Mouse (Mus musculus) hindbrain, embryonic 11.5 days (tissue): ENCODE measurements around the gene Gdf1. TPM values are rescaled to one million over a fixed set of nuclear protein-coding genes. Genes with fewer than 3 reads are reported as not detected.

Experiments used
- ATAC-seq: fragments of 200-750 bp; cut with Nextera tagmentation; 2 replicates; pipeline ENCODE4 v1.8.0; 2017; ENCODE audit warnings: mild to moderate bottlenecking, moderate TSS enrichment, moderate library complexity; ENCODE audit not compliant: low FRiP score
- DNase-seq: peaks from one replicate; pipeline ENCODE4 v3.0.0-alpha.2; 2015; ENCODE audit warnings: low spot score
- H3K27ac ChIP-seq: fragments of 300-500 bp; sonication (generic); 2 replicates; pipeline ENCODE4 v1.5.1; 2014; ENCODE audit warnings: mild to moderate bottlenecking, low read depth, low read length
- H3K27me3 ChIP-seq: fragments of 300-500 bp; sonication (generic); 2 replicates; pipeline ENCODE4 v1.6.1; 2014; ENCODE audit warnings: mild to moderate bottlenecking, low read length, moderate library complexity, mixed read lengths; ENCODE audit not compliant: control insufficient read depth, insufficient read depth
- H3K36me3 ChIP-seq: fragments of 300-500 bp; sonication (generic); 2 replicates; pipeline ENCODE4 v1.6.1; 2014; ENCODE audit warnings: mild to moderate bottlenecking, low read length, moderate library complexity, mixed read lengths; ENCODE audit not compliant: control insufficient read depth, insufficient read depth
- H3K4me1 ChIP-seq: fragments of 300-500 bp; sonication (generic); replicated peaks from 2 replicates; pipeline ENCODE4 v1.6.1; 2014; ENCODE audit warnings: low read length, mixed read lengths; ENCODE audit not compliant: control insufficient read depth, insufficient read depth
- H3K4me2 ChIP-seq: fragments of 300-500 bp; sonication (generic); replicated peaks from 2 replicates; pipeline ENCODE4 v1.6.1; 2014; ENCODE audit warnings: mild to moderate bottlenecking, low read depth, low read length
- H3K4me3 ChIP-seq: fragments of 300-500 bp; sonication (generic); 2 replicates; pipeline ENCODE4 v1.5.1; 2014; ENCODE audit warnings: low read depth, low read length
- H3K9ac ChIP-seq: fragments of 300-500 bp; sonication (generic); 2 replicates; pipeline ENCODE4 v1.6.1; 2014; ENCODE audit warnings: low read depth, low read length
- H3K9me3 ChIP-seq: fragments of 300-500 bp; sonication (generic); 2 replicates; pipeline ENCODE4 v1.6.1; 2016; ENCODE audit warnings: low read length; ENCODE audit not compliant: control insufficient read depth
- WGBS: fragments of 180-500 bp; shearing (Covaris S2); extraction: QIAGEN DNeasy Blood & Tissue Kit; methylation state at CpG from one replicate; pipeline ENCODE4 v1.1.7; 2014; 5-methylcytosine and 5-hydroxymethylcytosine counted together
- polyA plus RNA-seq: library from polyadenylated mRNA; unstranded; fragments of >200 nt; fragmentation: Nextera tagmentation; extraction: Ambion mirVana; gene quantifications from 2 replicates; pipeline ENCODE4 v1.2.1, GENCODE M21; 2014

Gdf1 gene
- polyA plus RNA-seq, 1 experiment from 2014 or later = 1.3 TPM

- H3K27me3 ChIP-seq = no peaks in the 10 kb centered on the region
- no peaks in the 10 kb centered on the region for H3K4me1 ChIP-seq
- no peak for ATAC-seq
- peaks cover 26% of the 10 kb centered on the region for H3K36me3 ChIP-seq
- no peaks in the 10 kb centered on the region for H3K9me3 ChIP-seq
- no peak overlapping the region for H3K9ac ChIP-seq
- 91% methylated on average over 7 of the region's 7 CpGs for WGBS
- no peak overlapping the region for H3K27ac ChIP-seq
- no peak overlapping the region for H3K4me3 ChIP-seq
- DNase-seq = no peak
- no peak overlapping the region for H3K4me2 ChIP-seq
Observed at GRCm38 (mm10) chr8:70340659-70341058, 11.0 kb downstream of the Gdf1 start.

GRCm38 (mm10) chr8:70342007-70342406, 12.4 kb downstream of the Gdf1 start:
- H3K36me3 ChIP-seq = peaks cover 22% of the 10 kb centered on the region
- no peaks in the 10 kb centered on the region for H3K9me3 ChIP-seq
- H3K4me1 ChIP-seq = no peaks in the 10 kb centered on the region
- ATAC-seq (no peak), DNase-seq (no peak)
- H3K27me3 ChIP-seq = no peaks in the 10 kb centered on the region
- no peak overlapping the region for H3K27ac ChIP-seq
- WGBS = 93% methylated on average over 14 of the region's 14 CpGs
- no peak overlapping the region for H3K4me3 ChIP-seq
- H3K4me2 ChIP-seq = no peak overlapping the region
- H3K9ac ChIP-seq = no peak overlapping the region

GRCm38 (mm10) chr8:70343076-70343475, 13.5 kb downstream of the Gdf1 start:
- DNase-seq = no peak
- no peak for ATAC-seq
- no peak overlapping the region for H3K4me3 ChIP-seq
- H3K9me3 ChIP-seq = no peaks in the 10 kb centered on the region
- H3K27ac ChIP-seq = no peak overlapping the region
- H3K4me1 ChIP-seq = no peaks in the 10 kb centered on the region
- no peaks in the 10 kb centered on the region for H3K27me3 ChIP-seq
- H3K9ac ChIP-seq = no peak overlapping the region
- peaks cover 20% of the 10 kb centered on the region for H3K36me3 ChIP-seq
- 78% methylated on average over 7 of the region's 7 CpGs for WGBS
- H3K4me2 ChIP-seq = no peak overlapping the region

- H3K27me3 ChIP-seq = no peaks in the 10 kb centered on the region
- H3K9me3 ChIP-seq = no peaks in the 10 kb centered on the region
- DNase-seq (peak; percentile 63), ATAC-seq (no peak)
- WGBS = 65% methylated on average over 6 of the region's 6 CpGs
- H3K4me1 ChIP-seq = no peaks in the 10 kb centered on the region
- no peak overlapping the region for H3K27ac ChIP-seq
- no peak overlapping the region for H3K4me3 ChIP-seq
- H3K36me3 ChIP-seq = peaks cover 16% of the 10 kb centered on the region; the same call in 1 of the 2 replicates
- no peak overlapping the region for H3K4me2 ChIP-seq
- H3K9ac ChIP-seq = no peak overlapping the region
Observed at GRCm38 (mm10) chr8:70343696-70344095, 14.1 kb downstream of the Gdf1 start.

GRCm38 (mm10) chr8:70344279-70344678, 14.7 kb downstream of the Gdf1 start:
- DNase-seq (no peak), ATAC-seq (no peak)
- no peak overlapping the region for H3K27ac ChIP-seq
- no peak overlapping the region for H3K9ac ChIP-seq
- WGBS = 88% methylated on average over 2 of the region's 2 CpGs
- H3K4me3 ChIP-seq = no peak overlapping the region
- H3K36me3 ChIP-seq = peaks cover 16% of the 10 kb centered on the region; the same call in 1 of the 2 replicates
- H3K9me3 ChIP-seq = no peaks in the 10 kb centered on the region
- H3K4me2 ChIP-seq = no peak overlapping the region
- H3K27me3 ChIP-seq = no peaks in the 10 kb centered on the region
- H3K4me1 ChIP-seq = no peaks in the 10 kb centered on the region

- H3K27ac ChIP-seq = no peak overlapping the region
- ATAC-seq = no peak
- no peaks in the 10 kb centered on the region for H3K9me3 ChIP-seq
- 88% methylated on average over 4 of the region's 4 CpGs for WGBS
- H3K27me3 ChIP-seq = no peaks in the 10 kb centered on the region
- no peak overlapping the region for H3K4me3 ChIP-seq
- H3K9ac ChIP-seq = no peak overlapping the region
- peaks cover 15% of the 10 kb centered on the region for H3K4me1 ChIP-seq
- peaks cover 5% of the 10 kb centered on the region; the same call in 1 of the 2 replicates for H3K36me3 ChIP-seq
- H3K4me2 ChIP-seq = no peak overlapping the region
- no peak for DNase-seq
Observed at GRCm38 (mm10) chr8:70347443-70347842, 17.8 kb downstream of the Gdf1 start.

- H3K4me3 ChIP-seq = no peak overlapping the region
- H3K9me3 ChIP-seq = no peaks in the 10 kb centered on the region
- 76% methylated on average over 1 of the region's 1 CpGs for WGBS
- H3K27me3 ChIP-seq = no peaks in the 10 kb centered on the region
- no peak overlapping the region for H3K4me2 ChIP-seq
- peaks cover 15% of the 10 kb centered on the region for H3K4me1 ChIP-seq
- DNase-seq = no peak
- ATAC-seq = no peak
- H3K9ac ChIP-seq = no peak overlapping the region
- H3K36me3 ChIP-seq = peaks cover 3% of the 10 kb centered on the region; the same call in 1 of the 2 replicates
- H3K27ac ChIP-seq = no peak overlapping the region
Observed at GRCm38 (mm10) chr8:70347860-70348420, 18.3 kb downstream of the Gdf1 start.

GRCm38 (mm10) chr8:70351035-70351999, 21.7 kb downstream of the Gdf1 start:
- H3K4me3 ChIP-seq = peak overlapping the region; percentile 96
- H3K36me3 ChIP-seq = no peaks in the 10 kb centered on the region
- no peaks in the 10 kb centered on the region for H3K27me3 ChIP-seq
- ATAC-seq (no peak), DNase-seq (no peak)
- peak overlapping the region; percentile 65 for H3K4me2 ChIP-seq
- H3K4me1 ChIP-seq = peaks cover 19% of the 10 kb centered on the region
- H3K27ac ChIP-seq = no peak overlapping the region
- no peaks in the 10 kb centered on the region for H3K9me3 ChIP-seq
- peak overlapping the region; percentile 93; the same call in 1 of the 2 replicates for H3K9ac ChIP-seq
- 60% methylated on average over 15 of the region's 15 CpGs for WGBS
